Mouse (Mus musculus): ENCODE results near the gene Gm20422. TPM values are rescaled to one million over a fixed set of nuclear protein-coding genes. Genes with fewer than 3 reads are reported as not detected.
A peak's percentile ranks its signal among the peaks of the same experiment; 100 is the strongest.
"Not testable (repeated sequence)": the region's sequence is repeated elsewhere in the genome, so short reads cannot be mapped to it uniquely, and the experiment has no call there.

Gene Gm20422
- polyA plus RNA-seq, 1 experiment from 2014 or later, result 0.62 TPM

DNA sequence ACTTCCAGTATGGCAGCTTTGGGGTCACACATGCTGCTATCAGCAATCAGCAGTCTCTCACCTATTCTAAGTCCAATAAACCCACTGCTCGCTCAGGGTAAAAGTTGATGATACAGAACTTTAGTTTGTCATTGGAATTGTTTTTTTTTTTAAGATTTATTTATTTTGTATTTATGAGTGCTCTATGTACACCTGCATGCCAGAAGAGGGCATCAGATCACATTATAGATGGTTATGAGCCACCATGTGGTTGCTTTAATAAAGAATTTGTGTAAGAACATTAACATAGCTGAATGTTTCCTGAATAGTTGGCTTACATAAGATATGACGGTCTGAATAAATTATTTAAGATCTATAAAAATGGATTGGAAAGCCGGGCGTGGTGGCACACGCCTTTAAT is 16.4 kb downstream of the Gm20422 start:
- Histone ChIP-seq H3K27me3 (no peaks in the 10 kb centered on the region), H3K4me3 (replicated peaks) (no peak overlapping the region), H3K36me3 (replicated peaks) (peaks cover 58% of the 10 kb centered on the region), H3K9me3 (replicated peaks) (no peaks in the 10 kb centered on the region), H3K4me2 (no peak overlapping the region), H3K27ac (replicated peaks) (no peak overlapping the region), H3K9ac (no peak overlapping the region), H3K4me1 (replicated peaks) (peaks cover 9% of the 10 kb centered on the region)
- 87% methylated on average over 5 of the region's 5 CpGs for WGBS (ENCODE audit: insufficient replicate concordance)
- no peak for ATAC-seq (ENCODE audit: insufficient read depth)

DNA sequence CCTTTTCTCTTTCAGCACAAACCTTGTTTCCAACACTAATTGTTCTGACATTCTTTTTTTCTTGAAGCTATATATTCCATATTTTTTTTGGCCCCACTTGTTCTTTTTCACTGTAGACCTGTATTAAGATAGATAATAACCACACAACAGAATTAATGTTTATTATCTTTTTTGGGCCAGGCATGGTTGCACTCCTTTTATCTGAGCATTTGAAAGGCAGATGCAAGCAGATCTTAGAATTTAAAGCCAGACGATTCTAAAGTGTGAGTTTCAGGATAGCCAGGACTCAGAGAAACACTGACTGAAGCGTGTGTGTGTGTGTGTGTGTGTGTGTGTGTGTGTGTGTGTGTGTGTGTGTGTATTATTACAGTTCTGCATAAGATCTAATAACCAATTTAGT is 22.2 kb downstream of the Gm20422 start:
- peak overlapping the region; percentile 100 for H3K27ac ChIP-seq (replicated peaks)
- H3K9me3 ChIP-seq (replicated peaks), result no peaks in the 10 kb centered on the region
- peaks cover 50% of the 10 kb centered on the region for H3K4me1 ChIP-seq (replicated peaks)
- H3K27me3 ChIP-seq, result no peaks in the 10 kb centered on the region
- peak overlapping the region; percentile 13 for H3K4me2 ChIP-seq
- peaks cover 15% of the 10 kb centered on the region for H3K36me3 ChIP-seq (replicated peaks)
- WGBS (ENCODE audit: insufficient replicate concordance), result 24% methylated on average over 2 of the region's 2 CpGs
- no peak overlapping the region for H3K9ac ChIP-seq
- H3K4me3 ChIP-seq (replicated peaks), result no peak overlapping the region
- ATAC-seq (ENCODE audit: insufficient read depth), result no peak

DNA sequence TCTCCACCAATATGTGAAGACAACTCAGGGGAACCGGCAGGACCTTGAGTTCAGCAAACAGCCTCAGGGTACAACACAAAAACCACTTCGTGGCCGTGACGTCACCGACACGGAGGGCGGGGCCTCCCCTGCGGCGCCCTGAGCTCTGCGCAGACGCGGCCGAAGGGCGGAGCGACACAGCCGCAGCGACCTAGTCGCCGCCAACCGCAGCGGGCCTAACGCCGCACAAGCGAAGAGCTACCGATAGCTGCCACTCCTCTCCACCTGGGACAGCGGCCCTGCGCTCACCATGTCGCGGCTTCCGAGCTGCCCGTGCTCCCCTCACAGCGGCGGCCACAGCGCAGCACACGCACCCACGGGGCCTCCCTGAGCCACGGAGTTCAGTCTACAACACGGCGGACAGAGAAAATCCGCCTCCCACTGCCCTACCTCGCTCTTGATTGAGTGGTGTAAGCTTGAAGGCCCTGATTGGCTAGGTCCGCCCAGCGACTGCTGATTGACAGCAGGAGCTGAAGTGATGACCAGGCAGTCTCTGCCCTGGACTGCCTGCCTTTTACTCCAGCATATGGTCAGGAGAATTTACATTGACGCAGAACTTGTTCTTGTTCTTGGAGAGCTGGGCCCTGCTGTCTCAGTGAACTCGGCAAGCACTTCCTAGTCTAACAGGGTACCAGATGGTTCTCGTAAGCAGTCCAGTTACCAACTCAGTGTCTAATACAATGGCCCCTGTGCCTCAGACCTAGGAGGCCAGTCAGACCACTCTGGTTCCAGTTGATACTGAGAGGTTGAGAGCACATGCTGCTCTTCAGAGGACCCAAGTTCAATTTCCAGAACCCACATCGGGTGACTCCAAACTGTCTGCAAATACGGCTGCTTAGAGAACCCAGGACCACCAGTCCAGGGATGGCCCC is 24.9 kb downstream of the Gm20422 start, which contains the start of gene Zfp963:
Zfp963 (minus strand) TSS at position 427 of the 911 bp plus-strand sequence.
- Histone ChIP-seq H3K27ac (replicated peaks) (peak within 1 kb of the TSS; percentile 100), H3K36me3 (replicated peaks) (no peaks in the 10 kb centered on the region), H3K4me3 (replicated peaks) (peak within 1 kb of the TSS; percentile 88), H3K9me3 (replicated peaks) (no peaks in the 10 kb centered on the region), H3K4me2 (peak within 1 kb of the TSS; percentile 74), H3K4me1 (replicated peaks) (peaks cover 50% of the 10 kb centered on the region), H3K27me3 (no peaks in the 10 kb centered on the region), H3K9ac (peak within 1 kb of the TSS; percentile 96)
- WGBS (ENCODE audit: insufficient replicate concordance), result 4% methylated on average over 48 of the region's 48 CpGs
- ATAC-seq (ENCODE audit: insufficient read depth), result peak; percentile 98

DNA sequence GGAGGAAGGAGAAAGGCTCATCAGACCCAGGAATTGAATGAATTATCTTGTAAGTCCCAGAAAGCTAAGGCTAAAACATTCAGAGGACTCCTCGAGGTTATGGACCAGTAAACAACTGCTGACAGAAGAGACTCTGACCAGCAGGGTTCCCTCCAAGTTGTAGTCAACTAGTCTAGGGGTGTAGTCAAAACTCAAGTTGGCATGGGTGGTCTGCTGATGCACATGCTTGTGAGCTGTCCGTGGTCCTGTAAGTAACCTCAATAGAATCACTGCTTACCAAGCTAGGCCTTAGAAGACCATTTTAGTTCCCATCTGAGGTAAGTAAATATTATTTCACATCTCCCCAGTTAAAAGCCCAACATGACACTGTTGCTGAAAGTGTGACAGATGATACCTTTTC is 33.5 kb downstream of the Gm20422 start:
- Histone ChIP-seq H3K4me2 (no peak overlapping the region), H3K27ac (replicated peaks) (no peak overlapping the region), H3K4me3 (replicated peaks) (no peak overlapping the region), H3K36me3 (replicated peaks) (peaks cover 16% of the 10 kb centered on the region; the same call in 1 of the 2 replicates), H3K27me3 (no peaks in the 10 kb centered on the region), H3K9ac (no peak overlapping the region), H3K4me1 (replicated peaks) (no peaks in the 10 kb centered on the region), H3K9me3 (replicated peaks) (no peaks in the 10 kb centered on the region)
- ATAC-seq (ENCODE audit: insufficient read depth), result no peak
- WGBS (ENCODE audit: insufficient replicate concordance), result 62% methylated on average over 2 of the region's 2 CpGs

DNA sequence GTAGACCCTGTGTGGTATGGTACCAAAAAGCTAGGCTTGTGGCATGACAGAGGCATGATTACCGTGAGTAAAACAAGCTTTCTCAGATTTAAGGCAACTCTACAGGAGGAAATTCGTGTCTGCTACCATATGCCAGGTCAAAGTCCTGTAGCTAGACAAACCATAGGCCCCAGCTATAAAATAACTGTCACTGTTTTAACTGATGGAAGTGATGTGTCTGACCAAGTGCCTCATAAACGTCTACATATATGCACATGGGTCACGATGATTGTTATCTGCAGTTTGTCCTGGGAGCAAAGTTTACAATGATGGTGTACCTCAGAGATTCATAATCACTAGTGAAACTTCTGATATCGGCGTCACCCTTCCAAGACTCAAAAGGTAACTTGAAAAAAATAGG is 33.9 kb downstream of the Gm20422 start:
- H3K27ac ChIP-seq (replicated peaks), result no peak overlapping the region
- no peak overlapping the region for H3K4me3 ChIP-seq (replicated peaks)
- peaks cover 16% of the 10 kb centered on the region; the same call in 1 of the 2 replicates for H3K36me3 ChIP-seq (replicated peaks)
- 57% methylated on average over 6 of the region's 6 CpGs for WGBS (ENCODE audit: insufficient replicate concordance)
- ATAC-seq (ENCODE audit: insufficient read depth), result no peak
- H3K4me1 ChIP-seq (replicated peaks), result peaks cover under 1% of the 10 kb centered on the region
- no peaks in the 10 kb centered on the region for H3K27me3 ChIP-seq
- H3K9me3 ChIP-seq (replicated peaks), result no peaks in the 10 kb centered on the region
- H3K9ac ChIP-seq, result no peak overlapping the region
- no peak overlapping the region for H3K4me2 ChIP-seq

DNA sequence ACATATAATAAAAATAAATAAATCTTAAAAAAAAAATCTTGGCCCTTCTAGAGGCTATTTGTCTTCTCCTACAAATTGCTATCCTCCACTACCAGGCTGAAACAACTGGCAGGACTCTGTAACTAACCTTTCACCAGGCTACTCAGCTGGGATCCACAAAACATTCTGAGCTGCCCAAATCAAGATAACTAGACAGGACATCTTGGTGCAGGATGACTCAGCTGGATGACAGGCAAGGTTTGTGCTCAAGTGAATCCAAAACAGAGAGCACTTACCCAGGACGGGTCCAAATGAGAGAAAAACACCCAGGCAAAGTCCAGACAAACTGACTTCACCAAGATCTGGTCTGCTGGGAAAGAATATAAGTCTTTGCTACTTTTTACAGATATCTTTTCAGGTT is 39.2 kb downstream of the Gm20422 start:
- no peak for ATAC-seq (ENCODE audit: insufficient read depth)
- no peaks in the 10 kb centered on the region for H3K27me3 ChIP-seq
- no peak overlapping the region for H3K9ac ChIP-seq
- H3K4me3 ChIP-seq (replicated peaks), result no peak overlapping the region
- H3K9me3 ChIP-seq (replicated peaks), result no peaks in the 10 kb centered on the region
- H3K4me1 ChIP-seq (replicated peaks), result peaks cover 4% of the 10 kb centered on the region
- no peaks in the 10 kb centered on the region for H3K36me3 ChIP-seq (replicated peaks)
- 56% methylated on average over 1 of the region's 1 CpGs for WGBS (ENCODE audit: insufficient replicate concordance)
- H3K27ac ChIP-seq (replicated peaks), result no peak overlapping the region
- H3K4me2 ChIP-seq, result no peak overlapping the region

DNA sequence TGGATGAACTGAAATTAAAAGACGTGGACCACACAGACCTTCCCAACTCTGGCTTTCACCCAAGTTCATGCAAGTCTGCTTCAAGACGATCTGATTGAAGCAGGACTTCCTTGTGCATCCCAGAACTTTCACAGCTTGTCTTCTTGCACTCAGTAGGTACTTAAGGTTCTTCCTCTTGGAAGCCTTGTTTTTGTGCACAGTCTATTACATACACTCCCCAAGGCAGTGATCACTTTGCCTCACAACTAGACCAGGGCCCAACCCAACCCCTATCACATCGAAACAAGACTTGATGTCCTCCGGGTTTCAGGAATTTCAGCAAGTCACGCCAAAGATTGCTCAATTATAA is 57.5 kb downstream of the Gm20422 start:
- H3K27ac ChIP-seq (replicated peaks), result peak overlapping the region; percentile 39; the same call in 1 of the 2 replicates
- H3K9me3 ChIP-seq (replicated peaks), result no peaks in the 10 kb centered on the region
- WGBS (ENCODE audit: insufficient replicate concordance), result 41% methylated on average over 5 of the region's 5 CpGs
- peak; percentile 2; the same call in 1 of the 2 replicates for ATAC-seq (ENCODE audit: insufficient read depth)
- peak overlapping the region; percentile 75 for H3K4me2 ChIP-seq
- H3K27me3 ChIP-seq, result no peaks in the 10 kb centered on the region
- peak overlapping the region; percentile 86 for H3K4me3 ChIP-seq (replicated peaks)
- H3K9ac ChIP-seq, result peak overlapping the region; percentile 33; the same call in 1 of the 2 replicates
- peaks cover 16% of the 10 kb centered on the region for H3K36me3 ChIP-seq (replicated peaks)
- peaks cover 22% of the 10 kb centered on the region for H3K4me1 ChIP-seq (replicated peaks)

DNA sequence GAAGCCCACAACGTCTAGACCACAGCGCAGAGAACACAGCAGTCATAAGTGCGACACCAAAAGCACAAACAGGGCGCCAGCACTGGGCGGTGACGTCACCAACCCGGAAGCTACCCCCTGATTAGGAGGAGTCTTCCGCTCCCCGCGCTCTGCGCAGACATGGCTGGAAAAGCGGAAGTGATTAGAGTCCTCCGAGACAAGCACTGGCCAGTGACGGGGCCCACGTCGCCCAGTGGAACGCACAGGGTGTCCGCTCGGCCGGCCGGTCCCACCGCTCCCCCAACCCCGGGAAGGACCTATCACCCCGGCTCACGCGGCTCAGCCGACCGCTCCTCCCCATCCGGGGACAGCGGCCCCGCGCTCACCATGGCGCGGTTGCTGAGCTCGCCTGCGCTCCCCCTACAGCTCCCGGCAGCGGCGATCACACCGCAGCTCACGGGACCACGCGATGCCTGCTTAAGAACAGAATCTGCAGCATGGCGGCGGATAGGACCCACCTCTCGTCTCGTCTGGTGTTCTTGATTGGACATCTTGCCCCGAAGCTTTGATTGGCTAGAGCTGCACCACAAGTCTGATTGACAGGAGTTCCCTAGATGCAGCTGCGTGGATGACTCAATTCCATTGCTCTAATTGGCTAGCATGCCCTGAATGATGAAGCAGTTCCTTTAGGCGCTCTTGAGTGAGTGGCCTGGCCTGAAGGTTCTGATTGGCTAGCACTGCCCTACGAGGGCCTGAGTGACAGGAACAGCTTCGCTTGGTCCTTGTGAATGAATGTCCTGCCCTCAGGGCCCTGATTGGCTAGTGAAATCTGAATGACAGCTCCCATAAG is 58.1 kb downstream of the Gm20422 start:
- peak overlapping the region; percentile 94 for H3K9ac ChIP-seq
- H3K9me3 ChIP-seq (replicated peaks), result no peaks in the 10 kb centered on the region
- peak overlapping the region; percentile 86 for H3K4me3 ChIP-seq (replicated peaks)
- H3K36me3 ChIP-seq (replicated peaks), result peaks cover 21% of the 10 kb centered on the region
- H3K27me3 ChIP-seq, result no peaks in the 10 kb centered on the region
- peaks cover 22% of the 10 kb centered on the region for H3K4me1 ChIP-seq (replicated peaks)
- under 1% methylated on average over 52 of the region's 52 CpGs for WGBS (ENCODE audit: insufficient replicate concordance)
- peak overlapping the region; percentile 99 for H3K27ac ChIP-seq (replicated peaks)
- H3K4me2 ChIP-seq, result peak overlapping the region; percentile 75
- peak; percentile 97 for ATAC-seq (ENCODE audit: insufficient read depth)

DNA sequence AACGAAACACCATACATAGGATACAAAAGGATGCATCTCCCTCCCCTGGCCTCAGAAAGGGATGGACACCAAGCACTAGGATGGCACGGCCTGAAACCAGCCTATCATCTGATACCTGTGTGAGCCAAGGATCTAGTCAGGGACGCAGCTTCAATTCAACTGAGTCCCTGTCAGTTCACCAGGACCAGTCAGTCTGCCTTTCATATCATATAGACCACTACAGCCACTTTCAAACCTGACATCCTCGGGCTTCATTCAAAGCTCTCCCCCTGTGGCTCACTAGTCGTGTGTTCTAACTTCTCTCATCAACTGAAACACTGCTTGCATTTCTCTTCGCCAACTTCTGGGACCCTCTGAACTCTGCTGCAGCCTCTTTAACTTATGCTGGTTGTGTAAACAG is 59.3 kb downstream of the Gm20422 start:
- H3K9ac ChIP-seq, result peak overlapping the region; percentile 40; the same call in 1 of the 2 replicates
- WGBS (ENCODE audit: insufficient replicate concordance), result 77% methylated on average over 6 of the region's 6 CpGs
- H3K27ac ChIP-seq (replicated peaks), result peak overlapping the region; percentile 10; the same call in 1 of the 2 replicates
- peak overlapping the region; percentile 66 for H3K4me2 ChIP-seq
- peaks cover 31% of the 10 kb centered on the region for H3K36me3 ChIP-seq (replicated peaks)
- peaks cover 22% of the 10 kb centered on the region for H3K4me1 ChIP-seq (replicated peaks)
- peak overlapping the region; percentile 86 for H3K4me3 ChIP-seq (replicated peaks)
- no peak for ATAC-seq (ENCODE audit: insufficient read depth)
- H3K9me3 ChIP-seq (replicated peaks), result no peaks in the 10 kb centered on the region
- no peaks in the 10 kb centered on the region for H3K27me3 ChIP-seq

DNA sequence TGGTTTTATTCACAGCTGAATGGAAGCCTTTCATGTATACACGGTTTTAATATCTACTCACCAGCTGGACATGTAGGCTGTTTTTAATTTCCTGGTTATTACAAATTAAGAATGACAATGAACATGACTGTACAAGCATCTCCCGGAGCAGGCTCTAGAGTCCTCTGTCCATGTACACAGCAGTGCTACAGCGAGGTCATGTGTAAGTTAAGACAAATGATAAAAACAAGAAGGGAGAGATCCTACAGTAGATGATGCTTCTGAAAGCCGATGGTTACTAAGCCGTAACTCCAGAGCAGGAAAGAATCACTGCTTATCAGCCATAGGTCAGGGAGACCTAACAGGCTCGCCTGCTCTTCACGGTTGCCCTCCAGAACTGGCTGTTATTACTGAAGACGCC is 61.2 kb downstream of the Gm20422 start:
- H3K9ac ChIP-seq, result no peak overlapping the region
- ATAC-seq (ENCODE audit: insufficient read depth), result no peak
- H3K4me1 ChIP-seq (replicated peaks), result peaks cover 22% of the 10 kb centered on the region
- 58% methylated on average over 8 of the region's 8 CpGs for WGBS (ENCODE audit: insufficient replicate concordance)
- H3K4me3 ChIP-seq (replicated peaks), result no peak overlapping the region
- H3K27ac ChIP-seq (replicated peaks), result no peak overlapping the region
- no peaks in the 10 kb centered on the region for H3K27me3 ChIP-seq
- H3K36me3 ChIP-seq (replicated peaks), result peaks cover 50% of the 10 kb centered on the region
- H3K4me2 ChIP-seq, result no peak overlapping the region
- H3K9me3 ChIP-seq (replicated peaks), result no peaks in the 10 kb centered on the region

DNA sequence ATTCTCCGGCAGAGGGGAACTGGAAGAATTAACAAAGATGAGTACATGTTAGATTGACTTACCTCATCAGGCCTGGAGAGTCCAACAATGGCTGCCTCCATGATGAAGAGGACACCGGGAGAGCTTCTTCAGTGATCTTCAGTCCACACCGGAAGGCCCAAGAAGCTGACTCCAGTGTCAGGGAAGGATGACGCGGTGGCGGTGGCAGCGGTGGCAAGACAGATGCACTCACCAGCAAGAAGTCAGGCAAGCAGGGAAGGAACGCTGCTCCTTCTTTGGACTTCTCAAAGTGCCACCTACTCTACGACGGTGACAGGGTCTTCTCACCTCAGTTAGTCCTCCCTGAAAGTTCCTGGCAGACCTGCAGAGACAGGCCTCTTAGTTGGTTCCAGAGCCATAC is 64.1 kb downstream of the Gm20422 start, which contains the start of gene Zfp869:
Zfp869 (minus strand) TSS at position 101 of the 400 bp plus-strand sequence.
- H3K4me2 ChIP-seq; H3K9ac ChIP-seq; H3K4me3 ChIP-seq (replicated peaks); ATAC-seq (ENCODE audit: insufficient read depth); H3K27me3 ChIP-seq; H3K27ac ChIP-seq (replicated peaks); H3K9me3 ChIP-seq (replicated peaks): not testable (repeated sequence)
- Histone ChIP-seq H3K36me3 (replicated peaks) (peaks cover 79% of the 10 kb centered on the region), H3K4me1 (replicated peaks) (peaks cover 17% of the 10 kb centered on the region)
- 93% methylated on average over 10 of the region's 10 CpGs for WGBS (ENCODE audit: insufficient replicate concordance)
